Mouse (Mus musculus): Measurements from ENCODE around the gene Scaf1. TPM values are rescaled to one million over a fixed set of nuclear protein-coding genes. Genes with fewer than 3 reads are reported as not detected.

Gene Scaf1
- total and polyA plus RNA-seq, 3 experiments = 17.7 to 81.5 (median 34.4) TPM

DNA sequence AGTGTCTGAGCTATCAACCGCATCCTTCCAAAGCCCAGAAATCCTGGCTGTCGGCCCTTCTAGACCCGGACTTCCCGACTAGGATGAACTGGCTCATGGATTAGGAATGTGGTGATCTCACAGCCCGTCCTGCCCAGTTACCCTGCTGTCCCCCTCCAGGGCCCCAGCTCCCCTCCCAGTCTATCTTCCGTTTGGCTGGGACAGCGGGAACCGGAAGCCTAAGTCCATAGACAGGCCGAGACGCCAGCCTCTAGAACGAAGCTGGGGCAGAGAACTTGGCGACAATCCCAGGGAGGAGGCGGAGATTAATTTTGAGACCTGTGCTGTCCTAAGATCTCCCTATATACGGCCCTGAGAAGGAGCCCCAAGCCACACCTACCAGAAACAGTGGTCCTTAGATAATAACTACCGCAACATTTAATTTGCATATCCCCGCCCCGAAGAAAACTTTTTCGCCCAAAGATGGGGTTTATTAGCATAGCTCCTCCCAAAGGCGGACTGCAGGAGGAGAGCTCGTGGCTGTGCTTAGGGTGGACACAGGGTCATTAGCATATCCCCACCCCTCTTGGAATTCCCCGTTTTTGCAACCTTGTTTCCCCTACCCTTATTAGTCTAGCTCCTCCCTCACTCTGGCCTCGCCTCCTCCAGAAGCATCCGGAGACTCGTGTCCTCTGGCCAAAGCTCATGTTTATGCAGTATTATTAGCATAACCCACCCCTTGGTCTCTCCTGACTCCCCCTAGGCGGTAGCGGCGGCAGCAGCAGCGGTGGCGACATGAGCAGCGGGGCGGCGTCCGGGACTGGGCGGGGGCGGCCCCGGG is 1.3 kb upstream of the Scaf1 start, which contains the start of gene Rras:
Gene Rras (plus strand): TSS at position 720 of the 820 bp plus-strand sequence.
- Histone ChIP-seq H3K4me3 (ENCODE audit: control insufficient read depth in 1 of 2, insufficient read depth in 1 of 2, low read depth in 2 of 2, low read length in 2 of 2) (peak within 1 kb of the TSS; percentile 83 to 85), H3K9me3 (replicated peaks; ENCODE audit: insufficient read depth, low read length) (no peaks in the 10 kb centered on the region), H3K27ac (ENCODE audit: control insufficient read depth, low read depth, low read length) (peak within 1 kb of the TSS; percentile 93), H3K9ac (ENCODE audit: control insufficient read depth, low read depth, low read length, poor library complexity, severe bottlenecking) (peak within 1 kb of the TSS; percentile 70), H3K27me3 (ENCODE audit: control insufficient read depth in 1 of 2, insufficient read depth in 2 of 2, low read length in 2 of 2) (no peaks in the 10 kb centered on the region), H3K79me2 (ENCODE audit: control insufficient read depth, insufficient read depth, low read length, poor library complexity) (peaks cover 16% of the 10 kb centered on the region), H3K4me1 (ENCODE audit: control insufficient read depth in 1 of 2, insufficient read depth in 2 of 2, low read length in 2 of 2) (peaks cover 4 to 25% of the 10 kb centered on the region in 2 experiments), H3K36me3 (ENCODE audit: control insufficient read depth in 1 of 2, insufficient read depth in 2 of 2, low read length in 2 of 2) (peaks cover 1 to 17% of the 10 kb centered on the region in 2 experiments; a peak in 2 of 4 replicates)
- DNase-seq (ENCODE audit: low read depth, low spot score) = peak; percentile 100
- TF ChIP-seq E2F4 (IDR thresholded peaks at IDR 0.05; ENCODE audit: borderline replicate concordance, low read depth, low read length) (no peak), CHD1 (IDR thresholded peaks at IDR 0.05; ENCODE audit: low read depth, low read length) (no peak), ZC3H11A (IDR thresholded peaks at IDR 0.05; ENCODE audit: low read depth, low read length) (no peak; the same call in 1 of the 2 replicates), CHD2 (IDR thresholded peaks at IDR 0.05; ENCODE audit: low read length) (no peak), GATA1 (IDR thresholded peaks at IDR 0.05; ENCODE audit: low read depth, low read length) (peak; percentile 53), ZMIZ1 (IDR thresholded peaks at IDR 0.05; ENCODE audit: low read depth, low read length) (peak; percentile 84), MAZ (IDR thresholded peaks at IDR 0.05; ENCODE audit: low read depth, low read length) (0 out of 2 replicates have a peak, but pooled peaks have one; percentile 75), USF2 (IDR thresholded peaks at IDR 0.05; ENCODE audit: borderline replicate concordance in 1 of 2, insufficient read depth in 1 of 2, low read depth in 1 of 2, low read length in 2 of 2) (no peak), MEF2A (IDR thresholded peaks at IDR 0.05; ENCODE audit: extremely low read depth, insufficient replicate concordance, low read depth, low read length, poor library complexity, severe bottlenecking) (no peak), GABPA (IDR thresholded peaks at IDR 0.05; ENCODE audit: low read depth, low read length) (no peak), NRF1 (IDR thresholded peaks at IDR 0.05; ENCODE audit: insufficient read depth, low read depth, low read length, poor library complexity, severe bottlenecking) (0 out of 2 replicates have a peak, but pooled peaks have one; percentile 2), ZKSCAN1 (IDR thresholded peaks at IDR 0.05; ENCODE audit: low read depth, low read length) (no peak), TAL1 (IDR thresholded peaks at IDR 0.05; ENCODE audit: low read length) (no peak), SIN3A (IDR thresholded peaks at IDR 0.05; ENCODE audit: low read length) (peak; percentile 81), EP300 (IDR thresholded peaks at IDR 0.05; ENCODE audit: low read depth in 1 of 2, low read length in 2 of 2) (peak in 1 of 2 experiments; percentile 36; a peak in 1 of 4 replicates), JUND (IDR thresholded peaks at IDR 0.05; ENCODE audit: low read depth, low read length) (no peak), NELFE (IDR thresholded peaks at IDR 0.05; ENCODE audit: low read depth, low read length) (peak; percentile 62), MYB (IDR thresholded peaks at IDR 0.05; ENCODE audit: low read depth, low read length) (no peak), CTCF (IDR thresholded peaks at IDR 0.05 in 2 of 3, conservative IDR thresholded peaks at IDR 0.05 in 1 of 3; ENCODE audit: control insufficient read depth in 1 of 3, insufficient read depth in 1 of 3, low read depth in 2 of 3, low read length in 3 of 3, poor library complexity in 1 of 3, severe bottlenecking in 1 of 3) (peak in 1 of 3 experiments; percentile 17; a peak in 1 of 6 replicates), RCOR1 (IDR thresholded peaks at IDR 0.05; ENCODE audit: low read depth, low read length) (peak; percentile 18; the same call in 1 of the 2 replicates), MAX (IDR thresholded peaks at IDR 0.05; ENCODE audit: low read length) (no peak; the same call in 1 of the 2 replicates), TBP (IDR thresholded peaks at IDR 0.05; ENCODE audit: low read depth, low read length) (peak; percentile 83), MYC (IDR thresholded peaks at IDR 0.05; ENCODE audit: low read depth, low read length) (peak; percentile 56), ZNF384 (IDR thresholded peaks at IDR 0.05; ENCODE audit: low read depth, low read length) (0 out of 2 replicates have a peak, but pooled peaks have one; percentile 23), POLR2AphosphoS2 (IDR thresholded peaks at IDR 0.05; ENCODE audit: low read length) (peak; percentile 65; the same call in 1 of the 2 replicates), POLR2A (IDR thresholded peaks at IDR 0.05; ENCODE audit: control insufficient read depth in 1 of 2, insufficient read depth in 1 of 2, low read depth in 1 of 2, low read length in 2 of 2, poor library complexity in 1 of 2) (peak; percentile 57 to 74; a peak in 3 of 4 replicates), HCFC1 (IDR thresholded peaks at IDR 0.05; ENCODE audit: low read depth, low read length) (peak; percentile 72), ELF1 (IDR thresholded peaks at IDR 0.05; ENCODE audit: low read depth, low read length) (peak; percentile 65)

Measured in MEL (cell line).